Mouse (Mus musculus) thymus, adult 2 months (tissue): ENCODE results near the gene Gse1.

Experiments used
- CTCF ChIP-seq: fragments of 200-500 bp; IDR thresholded peaks from 2 replicates; pipeline ENCODE4 v1.5.1; 2012; ENCODE audit warnings: mild to moderate bottlenecking, control low read depth, low read length, moderate library complexity, borderline replicate concordance; ENCODE audit not compliant: control insufficient read depth, poor library complexity, insufficient read depth; ENCODE audit errors: extremely low read depth
- POLR2A ChIP-seq: fragments of 200-500 bp; IDR thresholded peaks from 2 replicates; pipeline ENCODE4 v1.6.1; 2012; ENCODE audit warnings: mild to moderate bottlenecking, low read length, control low read depth, moderate library complexity; ENCODE audit not compliant: control insufficient read depth, poor library complexity, insufficient read depth; ENCODE audit errors: extremely low read depth

- TF ChIP-seq CTCF, result no peak
- no peak for TF ChIP-seq POLR2A
Observed at GRCm38 (mm10) chr8:120471752-120472151, 243.5 kb downstream of the Gse1 start.
